Mouse (Mus musculus) gastrocnemius, postnatal 25 days (tissue): ENCODE data around the gene Ugt1a5. TPM values are rescaled to one million over a fixed set of nuclear protein-coding genes. Genes with fewer than 3 reads are reported as not detected.

Source experiments
- DNase-seq: peaks from one replicate; pipeline ENCODE4 v3.0.0; 2022
- total RNA-seq, 2 experiments: library from RNA; stranded (reverse); gene quantifications; 1 replicate in 1 of 2; 2 replicates in 1 of 2; pipeline ENCODE4 v1.2.3; 2021

The Ugt1a5 gene
- total RNA-seq, 2 experiments from 2014 or later = not detected

GRCm38 (mm10) chr1:88197443-88197842 lies 31.6 kb downstream of the Ugt1a5 start:
- no peak for DNase-seq

DNA sequence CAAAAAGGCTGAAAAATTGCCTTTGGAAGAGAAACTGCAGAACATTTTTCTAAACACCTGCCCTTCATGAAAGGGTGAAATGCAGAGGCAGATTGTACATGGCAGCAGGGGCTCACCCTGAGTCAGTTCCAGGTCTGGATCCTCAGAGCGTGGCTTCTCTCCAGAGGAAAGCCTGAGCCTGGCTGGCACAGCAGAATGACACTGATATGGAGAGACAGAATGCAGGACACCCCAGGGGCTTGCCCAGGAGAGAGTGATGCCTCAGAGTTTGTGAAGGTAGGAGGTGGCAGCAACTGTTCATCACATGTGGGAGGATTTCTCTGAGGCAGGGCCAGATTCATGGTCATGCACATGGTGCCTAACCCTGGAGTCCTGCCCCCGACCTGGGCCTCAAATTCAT lies 34.2 kb downstream of the Ugt1a5 start:
- DNase-seq = no peak

GRCm38 (mm10) chr1:88200456-88200855 lies 34.6 kb downstream of the Ugt1a5 start, which contains the start of gene Ugt1a2:
TSS of gene Ugt1a2 (plus strand) at chr1:88200601.
- no peak for DNase-seq

DNA sequence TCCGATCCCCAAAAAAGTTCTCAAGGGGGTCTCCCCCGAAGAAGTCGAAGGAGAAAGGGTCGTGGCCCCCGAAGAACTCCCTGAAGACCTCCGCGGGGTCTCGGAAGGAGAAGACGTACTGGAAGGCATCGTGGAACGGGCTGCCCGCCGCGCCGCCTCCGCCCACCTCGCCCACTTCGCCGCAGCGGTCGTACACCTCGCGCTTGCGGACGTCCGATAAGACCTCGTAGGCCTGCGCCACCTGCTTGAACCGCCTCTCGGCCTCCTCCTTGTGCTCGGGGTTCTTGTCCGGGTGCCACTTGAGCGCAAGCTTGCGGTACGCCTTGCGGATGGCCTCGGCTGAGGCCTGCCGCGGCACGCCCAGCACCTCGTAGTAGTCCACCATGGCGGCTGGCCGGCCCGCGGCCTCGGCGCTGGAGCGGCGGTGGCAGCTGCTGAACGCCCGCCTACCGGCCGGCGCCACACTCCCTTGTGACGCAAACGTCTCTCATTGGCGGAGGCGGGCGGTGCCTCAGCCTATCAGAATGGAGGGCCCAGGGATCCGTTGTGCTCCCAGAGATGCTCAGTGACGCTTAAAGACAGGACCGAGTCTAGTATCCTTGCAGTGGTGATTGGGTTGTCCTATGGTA lies 39.6 kb downstream of the Ugt1a5 start, which contains the start of gene Dnajb3:
TSS of gene Dnajb3 (minus strand) at position 489 of the 629 bp plus-strand sequence.
- peak; percentile 71 for DNase-seq

DNA sequence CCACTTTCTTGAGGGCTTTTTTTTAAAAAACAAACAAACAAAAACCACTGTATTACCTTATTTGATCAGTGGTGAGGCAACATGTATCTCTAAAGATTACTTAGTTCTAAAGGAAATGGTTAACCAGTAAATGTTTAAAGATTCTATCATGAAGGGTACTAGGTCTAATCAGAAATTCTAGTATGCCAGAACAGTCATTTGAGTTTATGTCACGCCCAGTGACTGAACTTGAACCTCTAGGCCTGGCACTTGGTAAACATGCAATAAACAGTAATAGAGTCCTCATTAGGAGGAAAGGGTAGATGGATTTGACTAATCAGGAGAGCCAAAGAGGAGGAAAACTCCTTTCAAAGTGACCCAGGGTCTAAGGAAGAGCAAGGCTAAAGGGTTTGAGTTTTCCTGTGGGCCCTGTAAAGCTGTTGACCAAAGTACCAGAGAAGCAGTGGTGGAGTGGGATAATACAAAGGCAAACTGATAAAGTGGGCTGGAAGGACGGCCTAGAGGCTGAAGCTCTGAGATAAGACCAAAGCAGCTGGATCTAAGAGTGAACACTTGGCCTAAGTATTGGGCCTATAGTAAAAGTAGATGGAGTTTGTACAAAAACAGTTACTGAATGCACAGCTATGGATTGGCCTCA lies 41.1 kb downstream of the Ugt1a5 start:
- no peak for DNase-seq

GRCm38 (mm10) chr1:88211812-88212211 lies 46.0 kb downstream of the Ugt1a5 start, which contains the start of gene Ugt1a1:
TSS of gene Ugt1a1 (plus strand) at chr1:88211959.
- DNase-seq = no peak

DNA sequence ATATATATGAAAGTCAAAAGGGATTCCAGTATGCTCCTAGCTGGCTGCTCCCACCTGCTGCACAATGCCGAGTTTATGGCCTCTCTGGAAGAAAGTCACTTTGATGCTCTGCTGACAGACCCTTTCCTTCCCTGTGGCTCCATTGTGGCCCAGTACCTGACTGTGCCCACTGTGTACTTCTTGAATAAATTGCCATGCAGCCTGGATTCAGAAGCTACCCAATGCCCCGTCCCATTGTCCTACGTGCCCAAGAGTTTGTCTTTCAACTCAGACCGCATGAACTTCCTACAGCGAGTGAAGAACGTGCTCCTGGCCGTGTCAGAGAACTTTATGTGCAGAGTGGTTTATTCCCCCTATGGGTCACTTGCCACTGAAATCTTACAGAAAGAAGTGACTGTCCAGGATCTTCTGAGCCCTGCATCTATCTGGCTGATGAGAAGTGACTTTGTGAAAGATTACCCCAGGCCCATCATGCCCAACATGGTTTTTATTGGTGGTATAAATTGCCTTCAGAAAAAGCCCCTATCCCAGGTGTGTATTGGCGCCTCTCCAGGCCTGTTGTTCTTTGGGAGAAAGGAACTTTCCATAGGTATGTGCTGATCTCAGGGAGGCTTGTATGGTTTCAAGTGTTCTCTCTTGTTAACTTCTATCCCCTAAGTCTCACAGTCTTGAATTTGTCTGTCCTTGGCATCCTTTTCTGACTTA lies 46.7 kb downstream of the Ugt1a5 start:
- DNase-seq = no peak

- no peak for DNase-seq
Observed at GRCm38 (mm10) chr1:88213061-88213460, 47.2 kb downstream of the Ugt1a5 start.

DNA sequence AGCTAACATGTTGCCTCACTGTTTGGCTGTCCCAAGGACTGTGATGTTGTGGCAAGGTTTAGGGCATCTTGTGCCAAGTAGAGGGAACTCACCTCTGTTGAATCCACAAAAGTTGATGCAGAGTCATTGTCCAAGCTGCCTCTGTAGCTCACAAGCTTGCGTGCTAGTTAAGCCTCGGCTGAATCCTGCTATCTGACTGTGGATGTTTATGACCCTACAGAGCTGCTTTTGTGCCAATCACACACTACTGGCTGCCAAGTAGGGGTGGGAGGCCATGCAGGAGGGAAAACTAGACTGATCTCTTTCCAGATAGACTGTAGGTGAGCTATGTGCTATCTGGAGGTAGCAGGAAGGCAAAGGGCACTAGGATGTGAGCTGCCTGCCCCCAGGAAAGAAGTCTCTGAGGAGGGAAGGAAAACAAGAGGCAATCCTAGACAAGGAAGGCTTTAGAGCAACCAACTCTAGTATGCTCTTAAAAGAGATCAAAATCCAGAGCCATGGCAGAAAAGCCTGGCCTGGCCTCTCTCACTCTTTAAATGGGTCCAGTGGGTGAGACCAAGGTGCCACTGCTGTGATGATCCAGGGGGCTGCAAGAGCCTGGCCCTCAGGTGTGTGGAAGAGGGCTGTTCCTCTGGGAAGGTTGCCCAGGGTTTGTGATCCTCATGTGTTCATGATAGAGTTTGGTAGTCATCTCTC lies 48.1 kb downstream of the Ugt1a5 start:
- DNase-seq = peak; percentile 9

DNA sequence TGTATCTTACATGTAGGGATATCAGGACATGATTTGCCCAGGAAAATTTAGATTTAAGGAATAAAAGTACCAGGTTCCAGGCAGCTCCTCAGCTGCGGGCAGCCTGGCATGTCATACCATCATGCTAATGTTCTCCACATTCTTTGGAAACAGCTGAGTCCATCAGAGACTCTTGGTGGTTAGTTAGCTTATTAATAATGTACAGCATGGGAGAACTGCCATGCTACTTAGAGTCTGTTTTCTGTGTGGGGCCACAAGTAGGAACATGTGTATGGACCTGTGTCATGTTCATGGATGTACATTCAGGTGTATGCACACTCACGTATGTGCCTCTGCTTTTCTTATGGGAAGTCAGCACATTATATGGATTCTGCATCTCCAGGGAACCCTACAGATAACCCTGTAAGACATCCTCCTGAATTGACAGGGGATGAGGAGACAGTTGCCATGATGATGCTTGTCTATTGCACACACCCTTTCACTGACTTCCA lies 48.7 kb downstream of the Ugt1a5 start:
- DNase-seq = no peak

DNA sequence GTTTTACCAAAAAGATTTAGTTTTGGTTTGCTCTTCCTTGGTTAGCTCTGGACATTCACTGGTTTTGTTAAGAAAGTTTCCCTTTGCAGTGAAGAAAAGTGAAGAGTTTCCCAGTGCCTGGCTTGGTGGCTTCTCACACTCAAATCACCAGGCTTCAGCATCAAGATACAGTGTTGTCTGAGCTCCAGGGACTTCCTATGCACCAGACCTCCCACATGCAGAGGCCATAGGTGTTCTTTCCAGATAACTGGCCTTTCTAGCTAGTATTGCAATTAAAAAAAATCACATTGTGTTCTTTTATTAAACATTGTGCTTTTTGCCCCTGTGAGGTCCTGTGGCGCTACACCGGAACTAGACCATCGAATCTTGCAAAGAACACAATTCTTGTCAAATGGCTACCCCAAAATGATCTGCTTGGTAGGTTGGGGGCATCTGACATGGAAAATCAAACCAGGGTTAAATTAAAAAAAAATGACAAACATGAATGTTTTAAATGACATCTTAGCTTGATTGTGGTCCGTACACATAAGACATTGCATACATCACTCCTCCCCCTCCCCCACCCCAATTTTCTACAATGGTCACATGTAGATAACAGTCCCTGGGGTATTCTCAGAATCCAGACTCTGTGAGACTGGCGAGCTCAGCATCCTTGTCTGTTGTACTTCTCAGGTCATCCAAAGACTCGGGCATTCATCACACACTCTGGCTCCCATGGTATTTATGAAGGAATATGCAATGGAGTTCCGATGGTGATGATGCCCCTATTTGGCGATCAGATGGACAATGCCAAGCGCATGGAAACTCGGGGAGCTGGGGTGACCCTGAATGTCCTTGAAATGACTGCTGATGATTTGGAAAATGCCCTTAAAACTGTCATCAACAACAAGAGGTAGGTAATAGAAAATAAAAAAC lies 49.9 kb downstream of the Ugt1a5 start:
- DNase-seq = peak; percentile 7

- peak; percentile 4 for DNase-seq
Observed at GRCm38 (mm10) chr1:88216551-88216950, 50.7 kb downstream of the Ugt1a5 start.

DNA sequence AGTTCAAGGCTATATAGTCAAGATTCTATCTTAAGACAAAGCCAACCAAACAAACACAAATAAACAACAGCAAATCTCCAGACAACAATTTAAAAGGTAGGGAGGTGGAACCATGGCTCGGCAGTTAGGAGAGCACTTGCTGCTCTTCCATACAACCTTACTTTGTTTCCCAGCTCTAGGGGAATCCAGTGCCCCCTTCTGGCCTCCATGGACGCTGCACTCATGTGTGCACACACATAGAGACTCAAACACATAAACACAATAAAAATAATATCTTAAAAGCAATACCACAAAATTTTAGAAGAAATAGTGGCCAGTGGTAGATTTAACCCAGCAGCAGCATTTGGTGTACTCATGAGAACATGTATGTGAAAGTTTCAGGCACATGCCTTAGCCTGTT lies 51.3 kb downstream of the Ugt1a5 start:
- DNase-seq = no peak

- DNase-seq = peak; percentile 4
Observed at GRCm38 (mm10) chr1:88217576-88217975, 51.8 kb downstream of the Ugt1a5 start.

DNA sequence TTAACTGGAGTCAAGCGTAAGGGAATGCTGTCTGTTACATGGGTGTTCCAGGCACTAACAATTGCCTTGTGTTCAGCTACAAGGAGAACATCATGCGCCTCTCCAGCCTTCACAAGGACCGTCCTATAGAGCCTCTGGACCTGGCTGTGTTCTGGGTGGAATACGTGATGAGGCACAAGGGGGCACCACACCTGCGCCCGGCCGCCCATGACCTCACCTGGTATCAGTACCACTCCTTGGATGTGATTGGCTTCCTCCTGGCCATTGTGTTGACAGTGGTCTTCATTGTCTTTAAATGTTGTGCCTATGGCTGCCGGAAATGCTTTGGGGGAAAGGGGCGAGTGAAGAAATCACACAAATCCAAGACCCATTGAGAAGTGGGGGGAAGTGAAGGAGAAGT lies 52.2 kb downstream of the Ugt1a5 start:
- peak; percentile 10 for DNase-seq

DNA sequence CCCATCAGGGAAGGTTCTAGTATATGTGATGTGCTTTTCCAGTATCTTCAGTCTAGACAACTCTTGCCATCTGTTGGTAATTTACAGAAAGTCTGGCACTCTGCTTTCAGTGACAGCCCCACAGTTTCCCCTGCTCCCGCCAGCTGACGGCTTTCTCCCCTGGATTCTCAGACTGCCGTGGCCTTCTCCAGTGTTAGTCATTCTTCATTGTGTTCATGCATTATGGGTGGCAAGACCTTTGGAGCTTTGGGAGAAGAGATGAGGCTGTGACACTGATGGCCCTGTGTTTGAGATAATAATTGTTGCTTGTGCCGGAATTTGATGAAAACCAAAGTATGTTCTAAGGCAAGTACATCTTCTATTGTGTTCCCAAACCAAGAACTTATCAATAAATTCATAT lies 52.8 kb downstream of the Ugt1a5 start:
- peak; percentile 3 for DNase-seq

- peak; percentile 8 for DNase-seq
Observed at GRCm38 (mm10) chr1:88219054-88219453, 53.2 kb downstream of the Ugt1a5 start.

DNA sequence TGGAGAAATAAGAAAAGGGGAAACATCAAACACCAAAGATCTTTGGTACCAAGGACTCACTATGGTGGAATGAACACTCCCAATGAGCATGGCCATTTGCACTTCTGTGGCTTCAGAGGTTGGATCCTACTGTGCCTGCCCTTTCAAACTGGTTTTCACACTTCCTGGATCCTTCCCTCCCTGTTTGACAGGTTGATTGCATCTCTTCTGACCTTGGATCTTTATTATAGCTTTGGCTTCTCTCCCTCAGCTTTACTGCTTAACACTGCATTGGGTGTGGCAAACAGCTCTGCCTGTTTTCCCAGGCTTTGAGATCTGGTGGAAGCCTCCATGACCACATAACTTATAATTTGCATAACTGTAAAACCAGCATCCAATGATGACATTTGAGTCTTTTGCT lies 54.5 kb downstream of the Ugt1a5 start:
- peak; percentile 12 for DNase-seq

- no peak for DNase-seq
Observed at GRCm38 (mm10) chr1:88222216-88222615, 56.4 kb downstream of the Ugt1a5 start.

DNA sequence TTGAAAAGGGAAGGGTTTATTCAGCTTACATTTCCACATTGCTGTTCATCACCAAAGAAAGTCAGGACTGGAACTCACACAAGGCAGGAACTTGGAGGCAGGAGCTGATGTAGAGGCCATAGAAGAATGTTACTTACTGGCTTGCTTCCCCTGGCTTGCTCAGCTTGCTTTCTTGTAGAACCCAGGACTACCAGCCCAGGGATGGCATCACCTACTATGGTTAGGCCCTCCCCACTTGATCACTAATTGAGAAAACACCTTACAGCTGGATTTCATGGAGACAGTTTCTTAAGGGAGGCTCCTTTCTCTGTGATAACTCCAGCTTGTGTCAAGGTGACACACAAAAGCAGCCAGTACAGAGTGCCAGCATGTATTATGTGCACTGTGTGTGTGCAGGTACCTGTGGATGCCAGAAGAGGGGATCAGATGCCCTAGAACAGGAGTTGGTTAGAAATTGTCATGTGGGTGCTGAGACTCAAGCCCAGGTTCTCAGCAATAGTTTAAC lies 57.3 kb downstream of the Ugt1a5 start:
- peak; percentile 6 for DNase-seq

DNA sequence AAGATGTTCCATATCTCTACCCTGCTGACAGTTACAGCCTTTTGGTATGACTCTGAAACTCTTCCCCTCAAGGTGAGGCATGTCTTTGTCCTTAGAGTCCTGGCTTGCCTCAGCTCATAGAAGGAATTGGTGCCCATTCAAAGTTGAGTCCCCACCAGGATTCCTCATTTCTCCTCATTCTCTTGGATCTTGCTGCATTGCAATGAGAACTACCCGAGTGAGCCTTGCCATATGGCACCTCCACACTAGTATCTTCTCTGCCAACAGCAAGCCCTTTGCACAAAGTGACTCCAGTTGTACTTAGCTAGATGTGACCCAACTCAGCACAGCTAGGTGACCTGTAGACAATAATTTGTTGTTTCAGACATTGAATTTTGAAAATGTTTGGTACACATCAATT lies 57.8 kb downstream of the Ugt1a5 start:
- DNase-seq = peak; percentile 10
